Mouse (Mus musculus) thymus, adult 2 months (tissue): ENCODE measurements around the gene Hapln3. TPM values are rescaled to one million over a fixed set of nuclear protein-coding genes. Genes with fewer than 3 reads are reported as not detected.

Source experiments
- DNase-seq: peaks from one replicate; pipeline ENCODE4 v3.0.0; 2021
- H3K27ac ChIP-seq: fragments of 200-500 bp; 2 replicates; pipeline ENCODE4 v1.5.1; 2012; ENCODE audit warnings: low read length, control low read depth; ENCODE audit not compliant: control insufficient read depth, insufficient read depth
- H3K27me3 ChIP-seq: fragments of 200-500 bp; 2 replicates; pipeline ENCODE4 v1.6.1; 2012; ENCODE audit warnings: mild to moderate bottlenecking, low read length, moderate library complexity, mixed read lengths; ENCODE audit not compliant: control insufficient read depth, insufficient read depth
- H3K36me3 ChIP-seq: fragments of 200-500 bp; 2 replicates; pipeline ENCODE4 v1.6.1; 2012; ENCODE audit warnings: mild to moderate bottlenecking, low read length, moderate library complexity; ENCODE audit not compliant: control insufficient read depth, insufficient read depth
- H3K4me1 ChIP-seq: fragments of 200-500 bp; replicated peaks from 2 replicates; pipeline ENCODE4 v1.6.1; 2012; ENCODE audit warnings: low read length; ENCODE audit not compliant: control insufficient read depth, insufficient read depth
- H3K4me3 ChIP-seq: fragments of 200-500 bp; 2 replicates; pipeline ENCODE4 v1.5.1; 2012; ENCODE audit warnings: mild to moderate bottlenecking, low read length, control low read depth, moderate library complexity; ENCODE audit not compliant: control insufficient read depth, insufficient read depth
- CTCF ChIP-seq: fragments of 200-500 bp; IDR thresholded peaks from 2 replicates; pipeline ENCODE4 v1.5.1; 2012; ENCODE audit warnings: mild to moderate bottlenecking, control low read depth, low read length, moderate library complexity, borderline replicate concordance; ENCODE audit not compliant: control insufficient read depth, poor library complexity, insufficient read depth; ENCODE audit errors: extremely low read depth
- POLR2A ChIP-seq: fragments of 200-500 bp; IDR thresholded peaks from 2 replicates; pipeline ENCODE4 v1.6.1; 2012; ENCODE audit warnings: mild to moderate bottlenecking, low read length, control low read depth, moderate library complexity; ENCODE audit not compliant: control insufficient read depth, poor library complexity, insufficient read depth; ENCODE audit errors: extremely low read depth
- WGBS: fragments of 180-500 bp; shearing (Covaris S2); methylation state at CpG from one replicate; pipeline ENCODE4 v1.1.7; 2018; 5-methylcytosine and 5-hydroxymethylcytosine counted together
- polyA plus RNA-seq: library from polyadenylated mRNA; depleted of rRNA; stranded (reverse); fragments of >200 nt; gene quantifications from 2 replicates; pipeline ENCODE4 v1.2.3, GENCODE M21; 2012; rRNA removed

The Hapln3 gene
- polyA plus RNA-seq, 1 experiment = 0.43 TPM

DNA sequence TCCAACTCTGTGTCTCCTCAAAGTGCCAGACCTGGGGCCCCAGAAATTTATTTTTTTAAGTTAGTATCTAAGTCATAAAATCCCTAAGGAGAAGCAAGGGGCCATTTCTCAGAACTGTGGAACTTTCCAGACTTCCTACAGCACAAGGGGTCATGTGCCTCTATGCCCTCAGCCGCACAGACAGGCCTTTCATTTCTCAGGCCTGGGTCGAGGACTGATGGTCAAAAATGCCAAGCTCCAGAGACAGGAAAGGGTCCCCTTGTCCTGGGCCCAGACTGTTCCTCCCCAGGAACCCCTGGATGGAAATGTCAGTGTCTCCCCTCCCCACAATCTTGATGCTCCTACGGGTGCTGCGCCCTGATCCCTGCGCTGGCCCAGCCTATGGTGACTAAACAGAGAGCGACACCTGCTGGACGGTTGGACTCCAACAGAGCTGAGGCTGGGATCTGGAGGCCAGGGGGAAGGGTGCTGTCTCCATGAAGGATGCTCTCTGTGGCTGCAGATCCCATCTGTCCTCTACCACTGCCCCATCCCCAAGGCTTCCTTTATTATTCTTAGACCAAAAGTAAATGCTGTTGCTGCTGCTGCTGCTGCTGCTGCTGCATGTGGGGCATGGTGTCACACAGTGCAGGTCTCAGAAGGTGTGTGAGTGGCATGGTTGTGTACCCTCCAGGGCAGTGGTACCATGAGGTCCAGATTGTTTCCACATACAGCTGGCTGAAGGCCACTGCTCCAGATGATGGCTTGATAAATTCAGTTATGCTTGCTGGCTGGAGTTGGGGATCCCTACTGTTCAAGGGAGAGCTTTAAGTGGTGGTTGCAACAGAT lies 50.0 kb downstream of the Hapln3 start:
- no peaks in the 10 kb centered on the region for H3K36me3 ChIP-seq
- TF ChIP-seq POLR2A (no peak), CTCF (peak; percentile 80; the same call in 1 of the 2 replicates)
- no peak overlapping the region for H3K4me3 ChIP-seq
- peak; percentile 53 for DNase-seq
- H3K27ac ChIP-seq = no peak overlapping the region
- WGBS = 23% methylated on average over 7 of the region's 7 CpGs
- no peaks in the 10 kb centered on the region for H3K27me3 ChIP-seq
- H3K4me1 ChIP-seq = no peaks in the 10 kb centered on the region

DNA sequence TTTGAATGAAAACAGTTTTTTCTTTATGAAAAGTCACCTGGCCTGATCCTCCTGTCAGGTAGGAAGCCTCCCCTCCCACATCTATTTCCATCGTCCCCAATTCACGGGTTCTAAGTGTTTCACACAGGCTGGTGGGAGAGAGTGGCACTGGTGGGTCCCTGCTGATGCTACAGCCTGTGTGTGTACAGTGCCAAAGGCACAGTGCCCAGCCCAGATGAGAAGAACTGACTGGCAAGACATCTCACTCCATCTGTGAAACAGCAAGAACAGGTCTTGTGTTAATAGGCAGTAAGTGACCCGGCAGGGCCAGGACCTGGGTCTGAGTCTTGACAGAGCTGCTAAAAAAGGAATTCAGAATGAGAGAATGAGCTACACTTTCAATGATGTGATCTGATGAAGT lies 51.6 kb downstream of the Hapln3 start:
- no peaks in the 10 kb centered on the region for H3K27me3 ChIP-seq
- no peak overlapping the region for H3K27ac ChIP-seq
- TF ChIP-seq POLR2A = no peak
- TF ChIP-seq CTCF = no peak
- no peaks in the 10 kb centered on the region for H3K4me1 ChIP-seq
- DNase-seq = no peak
- H3K4me3 ChIP-seq = no peak overlapping the region
- WGBS = 60% methylated on average over 3 of the region's 3 CpGs
- no peaks in the 10 kb centered on the region for H3K36me3 ChIP-seq

DNA sequence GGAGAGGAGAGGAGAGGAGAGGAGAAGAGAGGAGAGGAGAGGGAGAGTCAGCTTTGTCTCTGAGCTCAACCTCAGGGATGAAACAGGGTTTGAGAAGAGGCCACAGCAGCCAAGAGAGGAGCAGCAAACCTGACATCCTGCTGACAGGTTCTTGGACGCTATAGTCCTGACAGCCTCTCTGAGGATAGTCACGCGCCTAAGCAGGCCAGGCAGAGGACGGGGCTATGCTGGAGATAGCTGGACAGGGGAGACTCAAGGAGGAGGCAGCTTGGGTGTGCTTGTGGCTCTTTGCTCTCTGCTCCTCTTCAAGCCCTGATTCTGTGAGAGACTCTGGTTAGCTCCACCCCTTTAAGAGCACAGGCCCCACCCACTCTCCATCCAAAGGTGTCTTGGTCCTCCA lies 62.6 kb downstream of the Hapln3 start:
- Histone ChIP-seq H3K4me1 (no peaks in the 10 kb centered on the region), H3K4me3 (no peak overlapping the region), H3K27ac (no peak overlapping the region), H3K36me3 (no peaks in the 10 kb centered on the region), H3K27me3 (no peaks in the 10 kb centered on the region)
- TF ChIP-seq POLR2A = no peak
- no peak for TF ChIP-seq CTCF
- 77% methylated on average over 4 of the region's 4 CpGs for WGBS
- DNase-seq = no peak

DNA sequence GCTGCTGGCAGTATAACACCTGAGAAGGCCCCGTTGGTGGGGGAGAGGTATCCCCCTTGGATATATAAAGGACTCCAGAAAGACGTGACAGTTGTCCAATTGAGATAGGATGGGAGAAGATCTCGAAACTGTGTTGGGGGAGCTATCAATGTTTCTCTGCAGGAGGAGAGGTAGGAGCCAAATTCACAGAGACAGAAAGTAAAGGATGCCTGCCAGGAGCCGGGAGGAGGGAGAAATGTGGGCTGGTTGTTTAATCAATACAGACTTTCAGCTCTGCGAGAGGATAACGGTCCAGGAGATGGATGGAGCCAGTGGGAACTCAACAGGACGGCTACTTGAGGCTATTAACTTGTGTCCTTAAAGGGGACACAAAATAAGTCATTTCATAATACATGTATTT lies 63.4 kb downstream of the Hapln3 start:
- no peaks in the 10 kb centered on the region for H3K27me3 ChIP-seq
- DNase-seq = no peak
- no peak overlapping the region for H3K27ac ChIP-seq
- no peak for TF ChIP-seq CTCF
- no peak for TF ChIP-seq POLR2A
- 76% methylated on average over 7 of the region's 7 CpGs for WGBS
- no peaks in the 10 kb centered on the region for H3K36me3 ChIP-seq
- no peak overlapping the region for H3K4me3 ChIP-seq
- no peaks in the 10 kb centered on the region for H3K4me1 ChIP-seq

Other genes starting within 250 kb of the Hapln3 start
- gene Aen, start 235.2 kb downstream of the Hapln3 start, polyA plus RNA-seq = 32.3 and 39.2 TPM in 2 replicates
- 159 and 194 TPM in 2 replicates for gene Isg20, start 217.6 kb downstream of the Hapln3 start, polyA plus RNA-seq
- gene Acan, start 77.5 kb downstream of the Hapln3 start, polyA plus RNA-seq = 2.0 and 2.7 TPM in 2 replicates
- gene Mfge8, start 18.0 kb upstream of the Hapln3 start, polyA plus RNA-seq = 144 and 150 TPM in 2 replicates
- 32.5 and 34.0 TPM in 2 replicates for gene Abhd2, start 142.2 kb upstream of the Hapln3 start, polyA plus RNA-seq